Mouse (Mus musculus) layer of hippocampus, adult 9-11 months (tissue): ENCODE results near the gene Cdc34b.
"Not testable (repeated sequence)": the region's sequence is repeated elsewhere in the genome, so short reads cannot be mapped to it uniquely, and the experiment has no call there.

Experiments
- DNase-seq: peaks from one replicate; pipeline ENCODE4 v3.0.0; 2022

Cdc34b gene

GRCm38 (mm10) chr11:94741732-94742272 is at the start of gene Cdc34b:
TSS of gene Cdc34b (plus strand) at chr11:94741782.
- DNase-seq: no peak

- DNase-seq: not testable (repeated sequence)
Observed at GRCm38 (mm10) chr11:94692502-94692901, 49.1 kb upstream of the Cdc34b start.

DNA sequence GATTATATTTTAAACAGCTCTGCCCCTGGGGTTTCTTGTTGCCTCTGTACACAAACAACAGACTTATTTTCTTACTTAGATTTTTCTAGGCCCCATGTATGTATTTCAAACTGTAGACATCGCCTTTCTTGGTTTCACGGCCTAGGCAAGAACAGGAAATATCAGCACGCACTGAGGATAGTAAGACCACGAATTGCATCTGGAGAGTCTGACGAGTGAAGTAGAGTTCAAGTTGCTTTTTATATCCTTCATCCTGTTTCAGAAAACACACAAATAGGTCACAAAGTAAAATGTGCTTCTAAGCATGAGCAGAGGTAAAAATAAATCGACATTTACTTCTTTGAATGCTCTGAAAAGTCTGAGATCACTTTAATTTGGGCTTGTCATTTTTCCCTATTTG is 46.1 kb upstream of the Cdc34b start:
- no peak for DNase-seq

DNA sequence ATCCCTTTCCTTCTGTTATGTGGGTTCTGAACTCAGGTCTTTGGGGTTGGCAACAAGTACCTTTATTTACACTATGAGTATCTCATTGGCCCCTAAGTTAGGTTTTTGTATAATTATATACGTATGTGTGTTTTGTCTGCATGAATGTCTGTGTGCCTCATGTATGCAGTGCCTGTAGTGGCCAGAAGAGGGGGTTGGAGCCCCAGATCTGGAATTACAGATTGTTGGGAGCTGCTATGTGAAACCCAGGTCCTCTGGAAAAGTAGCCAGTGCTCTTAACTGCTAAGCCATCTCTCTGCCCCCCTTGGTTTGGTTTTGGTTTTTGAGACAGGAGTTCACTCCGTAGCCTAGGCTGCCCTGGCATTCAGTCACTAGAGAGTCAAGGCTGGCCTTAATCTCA is 44.4 kb upstream of the Cdc34b start:
- no peak for DNase-seq

DNA sequence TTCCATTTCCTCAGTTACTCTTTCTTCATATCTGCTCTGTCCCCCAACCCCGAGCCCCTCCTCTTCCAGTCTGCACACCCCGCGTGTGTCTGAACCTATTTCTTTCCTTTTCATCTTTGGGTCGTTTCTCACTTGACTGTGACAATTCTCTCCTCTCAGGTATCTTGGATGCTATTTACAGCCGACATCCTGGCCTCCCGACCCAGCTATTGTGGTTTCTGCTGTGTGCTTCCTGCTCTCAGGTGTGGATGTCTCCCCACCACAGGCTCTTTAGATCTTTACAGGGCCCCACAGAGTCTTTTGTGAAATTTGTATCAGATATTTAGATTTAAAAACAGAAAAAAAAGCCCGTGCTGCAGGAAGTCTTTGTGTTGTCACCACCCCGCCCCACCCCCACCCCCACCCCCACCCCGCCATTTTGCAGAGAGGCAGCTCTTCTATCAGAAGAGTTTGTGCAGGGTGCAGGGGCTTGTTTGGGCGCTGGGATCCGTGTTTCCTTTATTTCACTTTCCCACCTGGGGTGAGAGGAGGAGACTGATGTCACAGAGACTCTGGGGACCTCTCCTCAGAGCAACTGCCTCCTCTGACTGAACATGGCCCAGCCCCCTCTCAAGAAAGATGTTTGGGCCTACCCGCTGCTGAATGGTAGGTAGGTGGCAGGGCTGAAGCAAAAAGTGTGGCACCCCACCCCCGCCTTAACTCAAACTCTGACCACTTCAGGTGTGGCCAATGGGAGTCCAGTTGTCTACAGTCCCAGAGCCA is 43.7 kb upstream of the Cdc34b start:
- DNase-seq: no peak

DNA sequence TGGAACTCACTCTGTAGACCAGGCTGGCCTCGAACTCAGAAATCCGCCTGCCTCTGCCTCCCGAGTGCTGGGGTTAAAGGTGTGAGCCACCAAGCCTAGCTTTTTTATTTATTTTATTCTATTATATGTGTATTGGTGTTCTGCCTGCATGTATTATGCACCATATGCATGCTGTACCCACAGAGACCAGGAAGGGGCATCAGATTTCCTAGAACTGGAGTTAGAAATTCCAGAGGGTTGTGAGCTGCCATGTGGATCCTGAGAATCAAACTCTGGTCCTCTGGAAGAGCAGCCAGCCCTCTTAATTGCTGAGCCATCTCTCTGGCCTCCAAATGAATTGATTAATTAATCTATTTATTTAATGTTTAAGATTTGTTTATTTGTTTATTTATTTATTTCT is 42.2 kb upstream of the Cdc34b start:
- DNase-seq: no peak

DNA sequence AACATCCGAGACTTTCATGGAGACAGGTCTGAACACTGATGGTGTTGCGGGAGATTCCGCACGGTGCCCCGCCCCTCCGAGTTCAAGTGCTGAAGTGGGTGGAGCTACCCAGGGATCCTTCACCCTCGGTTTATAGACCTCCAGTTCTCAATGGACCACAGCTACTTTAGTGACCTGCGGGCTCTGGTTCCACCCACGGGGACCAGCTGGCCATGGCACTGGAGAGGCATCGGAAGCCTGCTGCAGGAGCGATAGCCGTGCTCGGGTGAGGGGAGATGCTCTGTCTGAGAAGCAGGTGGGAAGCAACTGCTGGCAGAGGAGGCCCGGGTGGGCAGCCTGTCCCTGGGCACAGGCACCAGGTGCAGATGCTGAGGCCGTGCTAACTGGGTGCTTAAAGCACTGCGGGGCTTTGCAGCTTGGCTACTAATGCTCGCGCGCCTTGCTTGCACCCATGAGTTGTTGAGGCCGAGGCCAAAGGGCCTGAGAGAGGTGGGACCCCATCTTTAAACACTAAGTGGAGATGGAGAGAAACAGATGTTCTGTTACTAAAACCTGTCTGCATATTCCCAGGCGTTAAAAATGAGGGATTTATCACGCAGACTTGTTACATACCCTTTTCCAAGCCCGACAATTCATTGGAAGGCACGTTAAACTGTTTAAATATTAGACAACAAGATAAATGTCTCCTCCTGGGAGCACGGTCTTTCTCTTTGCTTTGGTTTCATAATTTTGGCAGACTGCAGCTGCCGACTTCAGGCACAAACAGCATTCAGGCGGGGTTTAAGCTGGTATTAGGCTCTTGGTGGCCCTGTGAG is 40.0 kb upstream of the Cdc34b start:
- no peak for DNase-seq

DNA sequence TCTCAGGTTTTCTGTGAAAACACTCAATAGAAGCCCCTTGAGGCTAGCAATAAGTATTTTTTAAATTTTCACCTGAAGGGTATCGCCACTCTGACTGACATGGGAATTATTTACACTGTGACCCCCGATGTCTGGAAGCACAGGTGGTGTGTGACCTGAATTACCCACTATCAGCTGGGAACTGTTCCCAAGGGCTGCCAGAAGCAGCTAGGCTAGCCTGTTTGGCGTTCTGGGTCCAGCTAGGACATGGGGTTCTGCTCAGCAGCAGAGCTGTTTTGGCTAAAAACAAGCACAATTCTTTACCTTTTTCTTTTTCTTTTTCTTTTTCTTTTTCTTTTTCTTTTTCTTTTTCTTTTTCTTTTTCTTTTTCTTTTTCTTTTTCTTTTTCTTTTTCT is 39.4 kb upstream of the Cdc34b start:
- DNase-seq: no peak

GRCm38 (mm10) chr11:94704020-94704419 is 37.6 kb upstream of the Cdc34b start:
- no peak for DNase-seq

DNA sequence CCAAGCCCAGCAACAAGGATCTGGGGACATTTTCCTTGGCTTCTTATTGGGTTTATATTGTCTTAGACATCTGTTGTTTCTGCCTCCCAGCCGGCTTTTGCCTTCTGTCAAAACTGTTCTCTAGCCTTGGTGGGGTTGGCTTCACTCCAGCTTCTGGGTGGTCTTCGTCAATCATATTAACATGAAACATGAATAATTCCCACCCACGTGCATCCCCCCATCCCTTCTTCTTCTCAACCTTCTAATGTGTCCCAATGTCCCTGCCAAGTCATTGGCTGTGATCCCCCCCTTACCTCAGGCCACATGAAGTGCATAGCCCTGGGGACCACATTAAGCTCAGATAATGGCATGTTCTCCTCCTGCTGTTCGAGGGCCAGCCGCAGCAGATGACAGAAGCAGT is 37.1 kb upstream of the Cdc34b start, which contains the start of gene Gm11541:
Gene Gm11541 (minus strand): TSS at position 28 of the 400 bp plus-strand sequence.
- DNase-seq: no peak

DNA sequence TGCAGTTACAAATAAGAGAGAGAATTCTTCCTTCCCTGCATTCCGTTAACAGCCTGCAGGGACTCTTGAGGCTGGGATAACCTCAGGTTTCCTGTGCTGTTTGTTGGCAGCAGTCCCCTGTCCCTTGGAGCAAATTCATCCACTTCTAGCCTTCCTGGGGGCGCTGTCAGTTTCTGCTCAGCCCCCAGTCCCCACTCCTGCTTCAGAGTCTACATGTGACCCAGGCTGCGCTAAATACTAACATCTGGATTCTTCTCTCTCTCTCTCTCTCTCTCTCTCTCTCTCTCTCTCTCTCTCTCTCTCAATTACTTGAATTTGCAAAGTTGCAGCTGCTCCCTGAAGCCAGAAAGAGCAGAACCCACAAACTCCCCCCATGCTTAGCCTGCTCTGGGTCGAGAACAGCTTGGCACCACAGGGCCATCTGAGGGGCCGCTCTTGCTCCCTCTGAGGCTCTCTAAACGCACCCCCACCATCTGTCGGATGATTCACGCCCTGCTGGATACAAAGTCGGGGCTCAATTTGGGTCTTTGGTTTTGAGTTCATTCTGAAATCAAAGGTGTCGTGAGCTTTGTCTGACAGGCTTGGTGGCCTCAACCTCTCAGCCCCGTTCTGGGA is 28.2 kb upstream of the Cdc34b start:
- DNase-seq: no peak

- no peak for DNase-seq
Observed at GRCm38 (mm10) chr11:94715622-94716021, 26.0 kb upstream of the Cdc34b start.

DNA sequence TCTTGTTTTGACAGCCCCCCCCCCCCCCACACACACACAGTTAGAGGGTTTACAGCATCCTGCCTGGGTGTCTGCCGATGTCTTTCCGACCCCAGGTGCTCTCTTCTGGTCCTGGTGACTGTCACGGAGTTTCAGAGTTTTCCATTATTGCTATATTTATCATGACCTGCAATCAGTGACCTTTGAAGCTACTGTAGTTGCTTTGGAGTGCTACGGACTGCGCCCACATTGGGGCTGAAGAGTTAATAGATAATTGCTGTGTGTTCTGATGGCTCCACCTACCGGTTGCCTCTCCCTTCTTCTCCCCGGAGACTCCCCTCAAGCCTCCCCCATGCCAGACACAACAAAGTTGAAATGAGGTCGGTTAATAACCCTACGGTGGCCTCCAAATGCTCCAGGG is 24.8 kb upstream of the Cdc34b start:
- DNase-seq: no peak

DNA sequence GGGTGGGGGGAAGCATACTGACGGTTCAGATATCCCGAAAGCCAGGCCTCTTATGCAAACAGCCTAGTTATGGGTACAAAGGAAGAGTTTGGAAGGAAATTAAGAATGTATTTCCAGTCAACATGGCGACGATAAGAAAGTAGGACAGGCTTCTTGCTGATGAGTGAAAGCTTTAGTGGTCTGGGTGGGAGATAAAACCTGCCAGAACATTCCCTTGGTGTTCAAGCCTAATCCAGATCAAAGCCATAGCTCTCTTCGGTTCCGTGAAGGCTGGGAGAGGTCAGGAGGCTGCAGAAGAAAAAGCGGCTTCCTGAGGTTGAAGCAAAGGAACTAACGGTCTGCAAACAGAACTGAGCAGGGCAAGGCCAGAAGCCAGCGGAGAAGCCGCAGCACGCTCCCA is 24.3 kb upstream of the Cdc34b start:
- no peak for DNase-seq

GRCm38 (mm10) chr11:94718113-94718909 is 23.3 kb upstream of the Cdc34b start:
- no peak for DNase-seq

DNA sequence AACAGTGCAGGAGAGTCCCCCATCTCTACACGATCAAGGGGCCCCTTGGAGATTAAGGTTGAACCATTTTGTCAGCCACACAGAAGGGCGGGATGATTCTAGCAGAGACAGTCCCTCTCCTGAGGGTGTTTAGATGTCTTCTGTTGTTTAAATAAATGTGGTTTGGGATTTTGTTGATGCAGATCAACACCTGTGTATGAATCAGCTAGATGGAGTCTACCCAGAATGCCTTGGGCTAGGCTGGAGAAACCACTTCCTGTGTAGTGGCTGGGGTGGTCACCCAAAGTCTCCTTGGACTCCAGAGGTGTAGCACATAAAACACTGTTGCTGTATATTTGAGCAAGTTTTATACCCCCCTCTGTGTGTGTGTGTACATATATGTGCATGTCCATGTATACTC is 22.4 kb upstream of the Cdc34b start:
- DNase-seq: no peak

DNA sequence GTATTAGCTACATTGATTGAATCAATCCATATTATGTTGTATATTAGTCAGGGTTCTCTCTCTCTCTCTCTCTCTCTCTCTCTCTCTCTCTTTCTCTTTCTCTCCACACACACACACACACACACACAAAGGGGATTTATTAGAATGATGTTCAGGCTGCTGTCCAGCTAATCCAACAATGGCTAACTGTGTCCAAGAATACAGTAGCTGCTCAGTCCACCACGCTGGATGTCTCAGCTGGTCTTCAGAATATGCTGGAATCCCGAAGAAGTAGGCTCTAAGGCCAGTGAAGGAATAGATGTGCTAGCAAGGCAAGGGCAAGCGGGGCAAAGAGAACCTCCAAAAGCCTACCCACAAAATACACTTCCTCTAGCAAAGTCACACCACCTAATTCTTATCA is 14.3 kb upstream of the Cdc34b start:
- peak; percentile 52 for DNase-seq

- DNase-seq: no peak
Observed at GRCm38 (mm10) chr11:94728545-94728944, 13.0 kb upstream of the Cdc34b start.

DNA sequence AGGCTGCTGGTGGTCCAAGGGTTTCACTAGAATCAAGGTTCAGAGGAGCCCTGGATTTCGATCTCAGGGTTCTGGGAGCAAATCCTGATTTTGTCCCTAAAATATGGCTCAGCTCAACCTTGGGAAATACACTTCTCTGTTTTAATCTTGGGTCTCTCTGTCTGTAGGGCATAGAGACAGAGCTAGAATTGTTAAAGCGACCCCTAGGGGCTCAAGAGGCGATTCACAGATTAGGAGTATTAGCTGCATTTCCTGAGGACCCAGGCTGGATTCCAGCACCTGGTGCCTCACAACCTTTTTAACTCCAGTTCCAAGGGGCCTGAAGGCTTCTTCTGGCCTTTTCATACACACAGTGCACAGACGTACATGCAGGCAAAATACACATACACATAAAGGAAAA is 12.0 kb upstream of the Cdc34b start:
- DNase-seq: no peak

DNA sequence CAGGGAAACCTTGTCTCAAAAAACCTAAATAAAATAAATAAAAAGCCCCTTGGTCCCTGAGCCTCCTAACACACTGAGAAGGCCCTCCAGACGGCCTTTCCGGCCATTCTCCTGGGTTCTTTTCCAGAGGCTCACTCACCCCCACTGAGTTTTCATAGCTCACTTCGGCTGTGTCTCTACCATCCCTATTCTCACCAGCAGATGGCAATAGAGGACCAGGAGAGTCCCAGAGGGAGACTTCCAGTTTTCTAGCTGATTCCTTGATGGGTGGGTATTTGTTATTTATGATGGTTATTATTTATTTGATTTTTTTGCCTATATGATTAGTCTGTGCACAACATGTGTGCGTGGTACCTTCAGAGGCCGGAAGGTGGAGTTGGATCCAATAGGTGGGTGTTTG is 11.3 kb upstream of the Cdc34b start:
- DNase-seq: peak; percentile 41

DNA sequence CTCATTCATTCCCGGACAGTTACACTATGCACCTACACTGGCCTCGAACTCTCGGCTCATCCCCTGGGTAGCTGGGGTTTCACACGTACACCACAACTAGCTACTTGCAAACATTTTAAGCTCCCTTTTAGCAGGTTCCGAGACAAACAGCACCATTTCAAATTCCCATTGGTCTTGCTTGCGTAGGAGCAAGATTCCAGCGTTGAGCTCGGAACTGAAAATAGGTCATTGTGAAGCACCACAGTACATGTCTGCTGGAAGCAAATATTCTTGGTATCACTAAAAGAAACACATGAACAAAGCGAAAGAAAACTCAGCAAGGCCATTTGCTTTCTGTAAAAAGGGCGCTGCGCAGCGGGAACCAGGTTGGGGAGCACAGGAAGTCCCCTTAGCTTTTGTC is 10.4 kb upstream of the Cdc34b start:
- DNase-seq: no peak

- DNase-seq: no peak
Observed at GRCm38 (mm10) chr11:94732773-94733172, 8.8 kb upstream of the Cdc34b start.

DNA sequence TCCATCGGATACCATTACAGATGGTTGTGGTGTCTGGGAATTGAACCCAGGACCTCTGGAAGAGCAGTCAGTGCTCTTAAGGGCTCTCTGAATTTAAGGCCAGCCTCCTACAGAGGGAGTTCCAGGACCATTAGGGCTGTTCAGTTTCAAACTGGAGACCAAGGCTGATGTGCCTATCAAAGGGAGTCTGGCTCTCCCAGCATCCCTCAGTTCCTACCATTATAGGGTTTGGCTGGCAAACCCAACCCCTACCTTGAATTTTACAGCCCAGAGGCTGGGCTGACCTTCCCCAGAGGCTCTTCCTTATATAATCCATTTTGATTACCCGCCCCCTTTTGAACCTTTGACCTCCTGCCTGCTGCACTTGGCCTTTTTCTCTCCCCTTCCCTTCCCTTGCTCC is 5.8 kb upstream of the Cdc34b start:
- no peak for DNase-seq
